In the genomic region with DNA sequence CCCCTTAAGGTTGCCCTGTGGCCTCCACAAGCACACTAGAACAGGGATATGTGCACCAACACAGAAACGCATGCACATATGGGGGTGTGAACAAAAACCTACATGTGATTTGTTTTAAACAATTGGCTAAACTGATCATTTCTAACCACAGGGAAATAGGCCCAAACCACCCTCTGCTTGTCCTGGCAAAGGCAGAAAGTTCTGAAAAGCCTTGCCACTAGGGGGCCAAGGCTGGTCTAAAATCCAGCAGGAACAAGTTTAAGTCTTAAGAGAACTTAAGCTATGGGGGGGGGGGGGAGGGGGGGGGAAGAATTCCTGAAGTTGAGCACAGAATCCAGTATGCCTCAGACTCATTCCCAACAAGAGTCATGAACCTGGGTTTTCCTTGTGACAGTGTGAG, we compare ENCODE assay signal across 8 mouse cellular contexts. TPM values are rescaled to one million over a fixed set of nuclear protein-coding genes. Genes with fewer than 3 reads are reported as not detected.
DNase-seq lines count a peak whose midpoint lies in the region; ATAC-seq and TF ChIP-seq lines count a peak whose summit lies in the region.

No protein-coding gene starts in this region.

- TF ChIP-seq CTCF in forebrain, postnatal 0 days (IDR thresholded peaks at IDR 0.05; ENCODE audit: low read depth) = peak; percentile 53

- no peak overlapping the region for H3K27ac ChIP-seq in forebrain, postnatal 0 days (ENCODE audit: low read depth, low read length)
- H3K27ac ChIP-seq in forebrain, embryonic 15.5 days (replicated peaks) = no peak overlapping the region
- no peak overlapping the region for H3K27ac ChIP-seq in embryonic facial prominence, embryonic 11.5 days (replicated peaks; ENCODE audit: low read depth, low read length)

- H3K27me3 ChIP-seq in forebrain, postnatal 0 days (ENCODE audit: insufficient read depth, low read length) = no peaks in the 10 kb centered on the region
- no peaks in the 10 kb centered on the region for H3K27me3 ChIP-seq in forebrain, embryonic 15.5 days
- H3K27me3 ChIP-seq in embryonic facial prominence, embryonic 11.5 days (ENCODE audit: control insufficient read depth, insufficient read depth, low read length) = no peaks in the 10 kb centered on the region
- no peaks in the 10 kb centered on the region; the same call in 1 of the 2 replicates for H3K27me3 ChIP-seq in splenic B cell, adult 2 months (ENCODE audit: control insufficient read depth, insufficient read depth, low read length, poor library complexity, severe bottlenecking)

- WGBS in forebrain, postnatal 0 days = 81% methylated on average over 1 of the region's 1 CpGs
- 76% methylated on average over 1 of the region's 1 CpGs for WGBS in forebrain, embryonic 15.5 days
- WGBS in embryonic facial prominence, embryonic 11.5 days = 77% methylated on average over 1 of the region's 1 CpGs

- no peak for DNase-seq in forebrain, postnatal 0 days
- peak; percentile 15 for DNase-seq in right cerebral cortex, adult 18-20 months
- DNase-seq in right cerebral cortex, postnatal 10 days (ENCODE audit: low spot score in 2 of 2) = no peak
- peak; percentile 64 for DNase-seq in embryonic facial prominence, embryonic 11.5 days (ENCODE audit: low spot score)
- DNase-seq in splenic B cell, adult 2 months (ENCODE audit: low read depth, low spot score) = peak; percentile 49
- no peak for DNase-seq in right cerebral cortex, postnatal 36 days (ENCODE audit: low spot score in 2 of 2)
- no peak for DNase-seq in urinary bladder, adult 2 months (ENCODE audit: low spot score)

- H3K4me3 ChIP-seq in forebrain, postnatal 0 days (ENCODE audit: low read depth, low read length) = no peak overlapping the region
- H3K4me3 ChIP-seq in forebrain, embryonic 15.5 days = no peak overlapping the region
- H3K4me3 ChIP-seq in embryonic facial prominence, embryonic 11.5 days (ENCODE audit: low read depth, low read length) = no peak overlapping the region

- H3K36me3 ChIP-seq in forebrain, postnatal 0 days (ENCODE audit: insufficient read depth) = no peaks in the 10 kb centered on the region
- H3K36me3 ChIP-seq in forebrain, embryonic 15.5 days = no peaks in the 10 kb centered on the region
- H3K36me3 ChIP-seq in embryonic facial prominence, embryonic 11.5 days (replicated peaks; ENCODE audit: control insufficient read depth, insufficient read depth, low read depth, low read length) = no peaks in the 10 kb centered on the region
- H3K36me3 ChIP-seq in splenic B cell, adult 2 months (ENCODE audit: control insufficient read depth, insufficient read depth, low read length, poor library complexity, severe bottlenecking) = no peaks in the 10 kb centered on the region

- no peak overlapping the region for H3K4me2 ChIP-seq in forebrain, postnatal 0 days (ENCODE audit: low read depth)
- H3K4me2 ChIP-seq in forebrain, embryonic 15.5 days (replicated peaks) = no peak overlapping the region
- no peak overlapping the region for H3K4me2 ChIP-seq in embryonic facial prominence, embryonic 11.5 days (ENCODE audit: low read depth, low read length)

- no peaks in the 10 kb centered on the region for H3K9me3 ChIP-seq in forebrain, postnatal 0 days (ENCODE audit: low read length)
- no peaks in the 10 kb centered on the region for H3K9me3 ChIP-seq in forebrain, embryonic 15.5 days
- H3K9me3 ChIP-seq in embryonic facial prominence, embryonic 11.5 days (replicated peaks; ENCODE audit: control insufficient read depth, low read length) = no peaks in the 10 kb centered on the region

- H3K9ac ChIP-seq in forebrain, postnatal 0 days = no peak overlapping the region
- no peak overlapping the region for H3K9ac ChIP-seq in forebrain, embryonic 15.5 days (replicated peaks)
- no peak overlapping the region for H3K9ac ChIP-seq in embryonic facial prominence, embryonic 11.5 days (replicated peaks; ENCODE audit: low read length)

- H3K4me1 ChIP-seq in forebrain, postnatal 0 days (ENCODE audit: insufficient read depth) = no peaks in the 10 kb centered on the region
- H3K4me1 ChIP-seq in forebrain, embryonic 15.5 days = no peaks in the 10 kb centered on the region
- H3K4me1 ChIP-seq in embryonic facial prominence, embryonic 11.5 days (ENCODE audit: control insufficient read depth, insufficient read depth, low read length) = no peaks in the 10 kb centered on the region

- no peak for ATAC-seq in forebrain, postnatal 0 days
- ATAC-seq in forebrain, embryonic 15.5 days (replicated peaks) = no peak
- ATAC-seq in embryonic facial prominence, embryonic 11.5 days (replicated peaks; ENCODE audit: insufficient number of reproducible peaks, low FRiP score, low TSS enrichment, low read depth) = no peak

RNA-seq across cellular contexts. Expression of a gene that starts 8.2 kb away (rescaled TPM):
- total RNA-seq in forebrain, postnatal 0 days (2014; rRNA removed) = 404 and 447 TPM in 2 replicates
- 418 and 475 TPM in 2 replicates for polyA plus RNA-seq in forebrain, postnatal 0 days (2015; fragmentation: Nextera tagmentation; extraction: Ambion mirVana)
- 208 and 220 TPM in 2 replicates for polyA plus RNA-seq in forebrain, embryonic 15.5 days (2015; fragmentation: Nextera tagmentation; extraction: Ambion mirVana)
- 137 and 163 TPM in 2 replicates for polyA plus RNA-seq in embryonic facial prominence, embryonic 11.5 days (2014; fragmentation: Nextera tagmentation; extraction: Ambion mirVana)
- 69.9 and 80.0 TPM in 2 replicates for polyA plus RNA-seq in urinary bladder, adult 2 months (2012; rRNA removed)

Comparison
In these comparisons a context has a peak if more than half of its experiments do, and no peak if none do; other contexts are left out.
1. DNase-seq: peak in right cerebral cortex, adult 18-20 months (single experiment), embryonic facial prominence, embryonic 11.5 days (single experiment) and splenic B cell, adult 2 months (single experiment); none in forebrain, postnatal 0 days (single experiment), right cerebral cortex, postnatal 10 days (0 of 2), right cerebral cortex, postnatal 36 days (0 of 2) and urinary bladder, adult 2 months (single experiment).